Mouse (Mus musculus) frontal cortex, adult 2 months (tissue): ENCODE results near the gene Atp9a. TPM values are rescaled to one million over a fixed set of nuclear protein-coding genes. Genes with fewer than 3 reads are reported as not detected.
"Not testable (repeated sequence)": the region's sequence is repeated elsewhere in the genome, so short reads cannot be mapped to it uniquely, and the experiment has no call there.

Experiments
- DNase-seq, 2 experiments: peaks; one replicate each; pipeline ENCODE4 v3.0.0; 2022; ENCODE audit warnings: low spot score in 1 of 2; ENCODE audit errors: extremely low spot score in 1 of 2
- polyA plus RNA-seq: library from polyadenylated mRNA; depleted of rRNA; stranded (reverse); fragments of >200 nt; gene quantifications from 2 replicates; pipeline ENCODE4 v1.2.3, GENCODE M21; 2012; rRNA removed

Gene Atp9a
- polyA plus RNA-seq: 219 and 239 TPM in 2 replicates

- peak in 1 of 2 experiments; percentile 77 for DNase-seq
Measured at GRCm38 (mm10) chr2:168742059-168742627, at the start of gene Atp9a. Gene Atp9a, minus strand, starts transcription at chr2:168742409.

DNA sequence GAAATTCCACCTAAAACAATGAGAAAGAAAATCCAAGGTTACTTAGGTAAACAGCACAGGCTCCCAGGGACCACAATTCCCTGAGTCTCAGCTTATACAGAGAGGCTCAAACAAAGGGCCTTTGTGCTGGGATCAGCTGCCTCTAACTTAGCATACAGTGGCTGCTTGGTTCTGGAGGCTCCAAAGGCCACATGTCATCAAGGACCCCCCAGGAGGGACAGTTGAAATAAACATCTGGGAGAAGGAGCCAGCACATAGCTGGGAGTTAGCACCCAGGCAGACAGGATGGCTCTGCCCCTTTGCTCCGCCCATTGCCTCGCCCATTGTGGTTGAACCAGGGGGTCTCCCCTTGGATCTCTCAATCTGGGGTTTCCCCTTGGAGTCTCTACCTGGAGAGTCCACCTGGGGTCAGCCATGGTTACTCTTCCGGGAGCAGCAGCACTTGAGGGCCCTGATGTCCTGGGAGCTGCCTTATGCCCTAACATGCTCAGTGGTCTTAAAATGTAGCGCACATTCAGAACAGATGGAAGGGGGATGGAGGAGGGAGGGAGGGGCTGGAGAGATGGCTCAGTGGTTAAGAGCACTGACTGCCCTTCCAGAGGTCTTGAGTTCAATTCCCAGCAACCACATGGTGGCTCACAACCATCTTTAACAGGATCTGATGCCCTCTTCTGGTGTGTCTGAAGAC lies 49.0 kb upstream of the Atp9a start:
- DNase-seq: no peak

GRCm38 (mm10) chr2:168786174-168786573 lies 44.0 kb upstream of the Atp9a start:
- no peak for DNase-seq

- no peak for DNase-seq
Measured at GRCm38 (mm10) chr2:168780596-168780995, 38.4 kb upstream of the Atp9a start.

DNA sequence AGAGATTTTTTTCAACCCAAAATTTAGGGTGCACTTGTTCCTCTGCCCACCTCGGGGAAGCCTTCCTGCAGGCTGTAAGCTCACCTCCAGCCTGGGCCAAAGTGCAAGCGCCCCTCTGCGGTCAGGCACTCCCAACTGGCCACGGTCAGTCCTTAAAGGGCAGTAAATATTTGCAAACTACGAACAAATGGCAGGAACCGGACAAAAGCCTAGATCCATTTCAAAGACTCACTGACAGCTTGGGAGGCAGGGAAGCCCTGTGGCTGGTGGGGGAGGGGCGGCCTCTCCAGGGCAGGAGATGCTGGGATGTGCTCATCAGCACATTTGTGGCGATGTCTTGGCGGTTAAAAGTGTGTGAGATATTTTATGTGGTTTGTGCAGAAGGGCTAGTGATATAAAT lies 37.8 kb upstream of the Atp9a start:
- DNase-seq: no peak

DNA sequence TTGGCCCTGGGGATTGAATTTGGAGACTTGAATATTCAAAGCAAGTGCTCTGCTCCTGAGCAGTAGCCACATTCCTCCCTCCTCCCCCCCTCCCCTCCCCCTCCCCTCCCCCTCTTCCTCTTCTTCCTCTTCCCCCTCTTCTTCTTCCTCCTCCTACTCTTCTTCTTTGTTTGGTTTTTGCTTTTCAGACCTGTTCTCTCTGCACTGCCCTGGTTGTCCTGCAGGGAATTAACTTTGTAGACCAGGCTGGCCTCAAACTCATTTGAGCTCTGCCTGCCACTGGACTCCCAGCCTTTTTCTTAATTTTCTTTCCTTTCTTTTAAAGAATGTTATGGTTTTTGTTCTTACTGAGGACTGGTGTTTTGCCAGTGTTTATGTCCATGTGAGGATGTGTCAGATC lies 35.3 kb upstream of the Atp9a start:
- DNase-seq: no peak

- no peak for DNase-seq
Measured at GRCm38 (mm10) chr2:168776238-168776637, 34.0 kb upstream of the Atp9a start.

DNA sequence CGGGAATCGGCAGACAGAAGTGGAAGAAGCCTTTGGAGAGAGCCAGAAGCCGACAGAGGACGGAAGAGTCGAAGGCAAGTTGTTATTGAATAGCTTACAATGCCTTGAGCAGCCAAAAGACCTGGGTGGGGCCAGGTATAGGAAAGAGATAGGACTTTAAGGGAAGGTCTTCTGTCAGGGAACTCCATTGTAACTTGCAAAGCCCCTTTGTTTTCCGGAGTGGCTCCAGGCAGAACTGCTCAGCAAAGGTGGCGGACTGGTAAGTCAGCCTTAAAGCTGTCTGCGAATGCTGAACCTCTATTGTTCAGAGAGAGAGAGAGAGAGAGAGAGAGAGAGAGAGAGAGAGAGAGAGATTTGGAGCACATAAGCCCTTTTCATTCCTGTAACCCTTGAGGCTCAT lies 27.1 kb upstream of the Atp9a start:
- no peak for DNase-seq

GRCm38 (mm10) chr2:168767582-168767981 lies 25.4 kb upstream of the Atp9a start, which contains the start of gene Sall4:
Gene Sall4, minus strand, starts transcription at chr2:168767943.
- DNase-seq: no peak

- DNase-seq: no peak
Measured at GRCm38 (mm10) chr2:168766538-168767361, 24.5 kb upstream of the Atp9a start.

DNA sequence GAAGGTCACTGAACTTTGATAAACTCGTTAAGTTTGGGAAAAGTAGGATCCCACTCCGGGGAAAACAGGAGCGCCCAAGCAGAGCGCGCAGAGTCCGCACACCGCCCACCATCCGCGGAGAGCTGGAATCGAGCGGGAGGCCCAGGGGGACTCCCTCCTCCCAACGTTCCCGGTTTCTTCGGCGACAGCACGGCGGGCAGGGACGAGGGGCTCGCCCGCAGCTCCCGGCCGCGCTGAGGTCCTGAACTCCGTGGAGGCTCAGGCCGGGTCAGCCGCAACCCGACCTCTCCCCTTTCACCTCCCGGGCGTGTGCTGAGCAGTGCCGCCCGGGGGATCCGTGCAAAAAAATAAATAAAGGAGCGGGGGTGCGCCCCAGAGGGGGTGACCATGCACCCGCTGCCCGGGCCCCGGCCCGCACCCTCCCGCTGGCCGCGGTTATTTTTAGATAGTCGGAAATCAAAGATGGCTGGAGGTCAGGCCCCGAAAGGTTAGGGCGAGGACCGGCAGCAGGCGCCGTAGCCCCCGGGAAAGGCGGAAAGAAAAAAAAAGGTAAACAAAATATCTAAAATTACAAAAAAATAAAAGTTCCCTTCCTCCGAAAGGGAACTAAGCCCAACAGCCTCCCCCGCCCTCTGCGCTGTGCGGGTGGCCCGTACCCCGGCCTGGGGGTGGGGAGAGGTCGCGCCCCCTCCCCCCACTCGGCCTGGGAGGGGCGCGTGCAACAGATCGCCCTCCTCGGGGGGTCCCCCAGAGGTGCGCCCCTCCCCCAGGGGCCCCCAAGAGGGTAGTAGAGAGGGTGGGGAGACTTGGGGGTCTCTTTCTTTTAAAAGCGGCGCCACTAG lies 23.7 kb upstream of the Atp9a start:
- DNase-seq: no peak

GRCm38 (mm10) chr2:168765065-168765681 lies 23.0 kb upstream of the Atp9a start:
- DNase-seq: peak in 1 of 2 experiments; percentile 63

GRCm38 (mm10) chr2:168764460-168764867 lies 22.3 kb upstream of the Atp9a start:
- DNase-seq: no peak

DNA sequence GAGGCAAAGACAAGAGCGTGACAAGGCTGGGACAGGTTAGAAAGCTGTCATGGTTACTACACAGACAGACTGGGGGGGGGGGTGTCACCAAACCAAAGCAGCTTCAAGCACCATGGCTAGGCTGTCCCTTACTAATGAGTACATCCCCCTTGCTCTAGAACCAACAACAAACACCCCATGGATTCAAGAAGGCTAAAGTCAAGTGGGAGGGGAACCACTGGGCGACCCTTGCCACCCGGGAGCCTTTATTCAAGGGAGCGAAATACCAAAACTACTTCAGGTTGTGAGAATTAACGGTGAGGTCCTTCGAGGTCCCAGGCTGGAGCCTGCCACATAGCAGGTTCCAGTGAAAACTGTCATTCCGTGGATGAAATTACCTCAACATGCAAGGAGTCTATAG lies 21.6 kb upstream of the Atp9a start:
- no peak for DNase-seq

DNA sequence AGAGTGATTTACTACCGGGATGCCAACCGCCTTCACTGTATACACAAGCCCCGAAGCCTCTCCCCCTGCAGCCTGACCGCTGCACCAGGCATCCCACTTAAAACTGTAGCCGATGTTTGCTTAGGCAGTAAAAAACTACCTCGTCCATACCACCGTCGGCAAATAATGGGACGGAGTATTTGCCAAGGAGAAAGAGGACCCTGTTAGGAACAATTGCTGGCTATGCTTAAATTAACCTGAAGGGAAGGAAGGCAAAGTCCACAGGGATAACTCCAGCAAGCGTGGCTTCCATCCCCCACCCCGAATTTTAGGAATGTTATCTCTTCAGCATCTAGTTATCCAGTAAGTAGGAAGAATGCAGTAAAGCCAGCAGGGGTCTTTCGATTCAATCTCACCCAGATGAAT lies 20.2 kb upstream of the Atp9a start:
- no peak for DNase-seq

- DNase-seq: no peak
Measured at GRCm38 (mm10) chr2:168761954-168762353, 19.7 kb upstream of the Atp9a start.

DNA sequence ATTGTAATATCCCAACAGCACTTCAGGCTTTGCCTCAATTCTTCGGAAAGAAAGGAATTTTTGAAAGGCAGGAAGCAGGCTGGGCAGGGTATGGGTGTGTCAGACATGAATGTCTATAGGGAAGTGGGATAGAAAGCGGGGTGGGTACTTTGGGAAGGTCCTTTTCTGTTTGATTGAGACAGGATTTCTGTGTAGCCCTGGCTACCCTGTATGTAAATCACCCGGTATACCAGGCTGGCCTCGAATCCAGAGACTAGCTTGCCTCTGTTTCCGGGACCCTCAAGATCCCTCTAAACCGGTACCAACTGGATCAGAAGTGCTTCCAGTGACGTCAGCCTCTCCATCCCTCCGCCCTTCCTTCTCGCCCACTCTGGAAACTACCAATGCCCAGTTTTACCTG lies 18.9 kb upstream of the Atp9a start:
- no peak for DNase-seq

DNA sequence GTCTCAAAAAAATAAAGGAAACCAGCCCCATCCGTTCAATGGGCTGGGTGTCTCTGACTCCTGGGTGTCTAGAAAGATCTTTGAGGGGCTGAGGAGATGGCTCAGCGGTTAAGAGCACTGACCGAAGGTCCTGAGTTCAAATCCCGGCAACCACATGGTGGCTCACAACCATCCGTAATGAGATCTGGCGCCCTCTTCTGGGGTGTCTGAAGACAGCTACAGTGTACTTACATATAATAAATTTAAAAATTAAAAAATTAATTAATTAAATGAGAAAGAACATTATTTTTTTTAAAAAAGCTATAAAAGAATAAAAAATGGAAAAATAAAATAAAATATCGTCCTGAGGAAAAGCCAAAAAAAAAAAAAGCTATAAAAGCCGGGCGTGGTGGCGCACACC lies 2.2 kb upstream of the Atp9a start:
- DNase-seq: not testable (repeated sequence)

- DNase-seq: peak in 1 of 2 experiments; percentile 79
Measured at GRCm38 (mm10) chr2:168742649-168743048, 440 bp upstream of the Atp9a start.
